Mouse (Mus musculus): ENCODE results near the gene Cd300lg.
A peak's percentile ranks its signal among the peaks of the same experiment; 100 is the strongest.

Gene Cd300lg

GRCm38 (mm10) chr11:102016136-102016535, 25.2 kb upstream of the Cd300lg start:
- no peak for DNase-seq (ENCODE audit: low read depth, low spot score)
- H3K36me3 ChIP-seq (ENCODE audit: control insufficient read depth, insufficient read depth, low read length, poor library complexity, severe bottlenecking), result no peaks in the 10 kb centered on the region
- H3K27me3 ChIP-seq (ENCODE audit: control insufficient read depth, insufficient read depth, low read length, poor library complexity, severe bottlenecking), result no peaks in the 10 kb centered on the region

GRCm38 (mm10) chr11:102019736-102020135, 21.6 kb upstream of the Cd300lg start:
- DNase-seq (ENCODE audit: low read depth, low spot score), result no peak
- no peaks in the 10 kb centered on the region; the same call in 1 of the 2 replicates for H3K36me3 ChIP-seq (ENCODE audit: control insufficient read depth, insufficient read depth, low read length, poor library complexity, severe bottlenecking)
- no peaks in the 10 kb centered on the region; the same call in 1 of the 2 replicates for H3K27me3 ChIP-seq (ENCODE audit: control insufficient read depth, insufficient read depth, low read length, poor library complexity, severe bottlenecking)

- no peak for DNase-seq (ENCODE audit: low read depth, low spot score)
- H3K27me3 ChIP-seq (ENCODE audit: control insufficient read depth, insufficient read depth, low read length, poor library complexity, severe bottlenecking), result no peaks in the 10 kb centered on the region; the same call in 1 of the 2 replicates
- H3K36me3 ChIP-seq (ENCODE audit: control insufficient read depth, insufficient read depth, low read length, poor library complexity, severe bottlenecking), result no peaks in the 10 kb centered on the region; the same call in 1 of the 2 replicates
These were observed 20.1 kb upstream of the Cd300lg start for GRCm38 (mm10) chr11:102021196-102021595.

GRCm38 (mm10) chr11:102023406-102023805, 17.9 kb upstream of the Cd300lg start:
- H3K36me3 ChIP-seq (ENCODE audit: control insufficient read depth, insufficient read depth, low read length, poor library complexity, severe bottlenecking), result no peaks in the 10 kb centered on the region; the same call in 1 of the 2 replicates
- no peak for DNase-seq (ENCODE audit: low read depth, low spot score)
- no peaks in the 10 kb centered on the region; the same call in 1 of the 2 replicates for H3K27me3 ChIP-seq (ENCODE audit: control insufficient read depth, insufficient read depth, low read length, poor library complexity, severe bottlenecking)

GRCm38 (mm10) chr11:102024084-102024758, 17.1 kb upstream of the Cd300lg start:
- Histone ChIP-seq H3K36me3 (ENCODE audit: control insufficient read depth, insufficient read depth, low read length, poor library complexity, severe bottlenecking) (no peaks in the 10 kb centered on the region; the same call in 1 of the 2 replicates), H3K27me3 (ENCODE audit: control insufficient read depth, insufficient read depth, low read length, poor library complexity, severe bottlenecking) (no peaks in the 10 kb centered on the region; the same call in 1 of the 2 replicates)

GRCm38 (mm10) chr11:102024875-102025274, 16.4 kb upstream of the Cd300lg start:
- no peak for DNase-seq (ENCODE audit: low read depth, low spot score)
- H3K36me3 ChIP-seq (ENCODE audit: control insufficient read depth, insufficient read depth, low read length, poor library complexity, severe bottlenecking), result no peaks in the 10 kb centered on the region; the same call in 1 of the 2 replicates
- H3K27me3 ChIP-seq (ENCODE audit: control insufficient read depth, insufficient read depth, low read length, poor library complexity, severe bottlenecking), result no peaks in the 10 kb centered on the region; the same call in 1 of the 2 replicates

More at GRCm38 (mm10) chr11:102024084-102024758, 17.1 kb upstream of the Cd300lg start:
- DNase-seq (ENCODE audit: low read depth, low spot score), result no peak

GRCm38 (mm10) chr11:102025354-102025753, 16.0 kb upstream of the Cd300lg start:
- no peak for DNase-seq (ENCODE audit: low read depth, low spot score)
- Histone ChIP-seq H3K36me3 (ENCODE audit: control insufficient read depth, insufficient read depth, low read length, poor library complexity, severe bottlenecking) (no peaks in the 10 kb centered on the region; the same call in 1 of the 2 replicates), H3K27me3 (ENCODE audit: control insufficient read depth, insufficient read depth, low read length, poor library complexity, severe bottlenecking) (no peaks in the 10 kb centered on the region; the same call in 1 of the 2 replicates)

GRCm38 (mm10) chr11:102025991-102026660, 15.2 kb upstream of the Cd300lg start:
- no peaks in the 10 kb centered on the region; the same call in 1 of the 2 replicates for H3K27me3 ChIP-seq (ENCODE audit: control insufficient read depth, insufficient read depth, low read length, poor library complexity, severe bottlenecking)
- DNase-seq (ENCODE audit: low read depth, low spot score), result peak; percentile 6
- H3K36me3 ChIP-seq (ENCODE audit: control insufficient read depth, insufficient read depth, low read length, poor library complexity, severe bottlenecking), result no peaks in the 10 kb centered on the region; the same call in 1 of the 2 replicates

- Histone ChIP-seq H3K27me3 (ENCODE audit: control insufficient read depth, insufficient read depth, low read length, poor library complexity, severe bottlenecking) (no peaks in the 10 kb centered on the region; the same call in 1 of the 2 replicates), H3K36me3 (ENCODE audit: control insufficient read depth, insufficient read depth, low read length, poor library complexity, severe bottlenecking) (no peaks in the 10 kb centered on the region; the same call in 1 of the 2 replicates)
- DNase-seq (ENCODE audit: low read depth, low spot score), result peak; percentile 8
These were observed 14.5 kb upstream of the Cd300lg start for GRCm38 (mm10) chr11:102026694-102027360.

GRCm38 (mm10) chr11:102027361-102028017, 13.8 kb upstream of the Cd300lg start:
- DNase-seq (ENCODE audit: low read depth, low spot score), result peak; percentile 3
- no peaks in the 10 kb centered on the region; the same call in 1 of the 2 replicates for H3K36me3 ChIP-seq (ENCODE audit: control insufficient read depth, insufficient read depth, low read length, poor library complexity, severe bottlenecking)
- H3K27me3 ChIP-seq (ENCODE audit: control insufficient read depth, insufficient read depth, low read length, poor library complexity, severe bottlenecking), result no peaks in the 10 kb centered on the region; the same call in 1 of the 2 replicates

GRCm38 (mm10) chr11:102028087-102028816, 13.1 kb upstream of the Cd300lg start, which contains the start of gene Mpp3:
Mpp3 (minus strand) TSS chr11:102028461.
- Histone ChIP-seq H3K27me3 (ENCODE audit: control insufficient read depth, insufficient read depth, low read length, poor library complexity, severe bottlenecking) (no peaks in the 10 kb centered on the region; the same call in 1 of the 2 replicates), H3K36me3 (ENCODE audit: control insufficient read depth, insufficient read depth, low read length, poor library complexity, severe bottlenecking) (no peaks in the 10 kb centered on the region; the same call in 1 of the 2 replicates)
- no peak for DNase-seq (ENCODE audit: low read depth, low spot score)

- H3K27me3 ChIP-seq (ENCODE audit: control insufficient read depth, insufficient read depth, low read length, poor library complexity, severe bottlenecking), result no peaks in the 10 kb centered on the region; the same call in 1 of the 2 replicates
- H3K36me3 ChIP-seq (ENCODE audit: control insufficient read depth, insufficient read depth, low read length, poor library complexity, severe bottlenecking), result no peaks in the 10 kb centered on the region
- DNase-seq (ENCODE audit: low read depth, low spot score), result no peak
These were observed 12.0 kb upstream of the Cd300lg start for GRCm38 (mm10) chr11:102029304-102029703.

- no peak for DNase-seq (ENCODE audit: low read depth, low spot score)
- Histone ChIP-seq H3K27me3 (ENCODE audit: control insufficient read depth, insufficient read depth, low read length, poor library complexity, severe bottlenecking) (no peaks in the 10 kb centered on the region; the same call in 1 of the 2 replicates), H3K36me3 (ENCODE audit: control insufficient read depth, insufficient read depth, low read length, poor library complexity, severe bottlenecking) (no peaks in the 10 kb centered on the region)
These were observed 11.3 kb upstream of the Cd300lg start for GRCm38 (mm10) chr11:102029966-102030365.
